Mouse (Mus musculus) neural tube, embryonic 11.5 days (tissue): ENCODE data around the gene Gm9837. TPM values are rescaled to one million over a fixed set of nuclear protein-coding genes. Genes with fewer than 3 reads are reported as not detected.

Experiments used
- ATAC-seq: fragments of 200-750 bp; cut with Nextera tagmentation; 2 replicates; pipeline ENCODE4 v1.8.0; 2017; ENCODE audit warnings: moderate number of reproducible peaks, mild to moderate bottlenecking, moderate TSS enrichment, moderate library complexity; ENCODE audit not compliant: insufficient read depth, low FRiP score, low TSS enrichment
- DNase-seq: peaks from one replicate; pipeline ENCODE4 v3.0.0-alpha.2; 2015; ENCODE audit warnings: low spot score
- H3K27ac ChIP-seq: fragments of 300-500 bp; sonication (generic); 2 replicates; pipeline ENCODE4 v1.5.1; 2014; ENCODE audit warnings: low read depth, mild to moderate bottlenecking, low read length
- H3K27me3 ChIP-seq: fragments of 300-500 bp; sonication (generic); 2 replicates; pipeline ENCODE4 v1.6.1; 2014; ENCODE audit warnings: mild to moderate bottlenecking, low read length, mixed read lengths; ENCODE audit not compliant: control insufficient read depth, insufficient read depth
- H3K36me3 ChIP-seq: fragments of 300-500 bp; sonication (generic); 2 replicates; pipeline ENCODE4 v1.6.1; 2014; ENCODE audit warnings: mild to moderate bottlenecking, low read length, moderate library complexity, mixed read lengths; ENCODE audit not compliant: control insufficient read depth, insufficient read depth
- H3K4me1 ChIP-seq: fragments of 300-500 bp; sonication (generic); 2 replicates; pipeline ENCODE4 v1.6.1; 2014; ENCODE audit warnings: low read length, mixed read lengths; ENCODE audit not compliant: control insufficient read depth, insufficient read depth
- H3K4me2 ChIP-seq: fragments of 300-500 bp; sonication (generic); 2 replicates; pipeline ENCODE4 v1.6.1; 2014; ENCODE audit warnings: low read depth, mild to moderate bottlenecking, moderate library complexity
- H3K4me3 ChIP-seq: fragments of 300-500 bp; sonication (generic); 2 replicates; pipeline ENCODE4 v1.5.1; 2014; ENCODE audit warnings: low read depth, low read length
- H3K9ac ChIP-seq: fragments of 300-500 bp; sonication (generic); 2 replicates; pipeline ENCODE4 v1.6.1; 2014; ENCODE audit warnings: mild to moderate bottlenecking, low read length
- H3K9me3 ChIP-seq: fragments of 300-500 bp; sonication (generic); 2 replicates; pipeline ENCODE4 v1.6.1; 2016; ENCODE audit warnings: low read length; ENCODE audit not compliant: control insufficient read depth
- WGBS: fragments of 180-500 bp; shearing (Covaris S2); extraction: QIAGEN DNeasy Blood & Tissue Kit; methylation state at CpG from one replicate; pipeline ENCODE4 v1.1.7; 2014; 5-methylcytosine and 5-hydroxymethylcytosine counted together
- polyA plus RNA-seq: library from polyadenylated mRNA; unstranded; fragments of >200 nt; fragmentation: Nextera tagmentation; extraction: Ambion mirVana; gene quantifications from 2 replicates; pipeline ENCODE4 v1.2.1, GENCODE M21; 2014

Gm9837 gene
- polyA plus RNA-seq, 1 experiment from 2014 or later = not detected

DNA sequence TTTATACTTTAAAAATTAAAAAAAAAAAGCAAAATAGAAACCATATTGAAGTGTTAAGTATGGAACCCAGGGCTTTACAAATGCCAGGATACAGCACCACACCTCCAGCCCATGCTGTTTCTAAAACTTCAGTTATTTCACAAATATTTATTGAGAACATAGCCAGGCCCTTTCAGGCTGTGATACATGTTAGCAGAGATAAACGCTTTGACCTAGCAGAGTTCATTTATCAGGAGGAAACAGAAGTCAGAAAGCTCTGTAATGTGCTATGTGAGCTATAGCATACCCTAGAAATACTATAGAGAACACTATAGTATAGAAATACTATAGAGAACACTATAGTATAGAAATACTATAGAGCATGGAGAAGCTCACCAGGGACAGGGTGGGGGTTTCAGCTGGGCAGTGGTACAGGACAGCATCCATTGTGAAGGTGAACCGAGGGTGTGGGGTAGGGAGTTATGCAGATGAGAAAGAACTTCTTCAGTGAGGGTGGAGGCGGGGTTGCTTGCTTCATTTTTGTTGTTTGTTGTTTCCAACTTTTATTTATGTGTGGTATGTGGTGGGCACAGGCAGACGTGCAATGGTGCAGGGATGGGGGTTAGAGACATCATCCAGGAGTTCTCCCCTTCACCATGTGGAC is 10.9 kb upstream of the Gm9837 start:
- Histone ChIP-seq H3K27ac (no peak overlapping the region), H3K27me3 (peaks cover 47% of the 10 kb centered on the region), H3K4me3 (no peak overlapping the region), H3K9ac (no peak overlapping the region), H3K9me3 (no peaks in the 10 kb centered on the region), H3K4me1 (peaks cover 4% of the 10 kb centered on the region), H3K4me2 (no peak overlapping the region), H3K36me3 (no peaks in the 10 kb centered on the region)
- 65% methylated on average over 4 of the region's 4 CpGs for WGBS
- ATAC-seq (no peak), DNase-seq (no peak)

DNA sequence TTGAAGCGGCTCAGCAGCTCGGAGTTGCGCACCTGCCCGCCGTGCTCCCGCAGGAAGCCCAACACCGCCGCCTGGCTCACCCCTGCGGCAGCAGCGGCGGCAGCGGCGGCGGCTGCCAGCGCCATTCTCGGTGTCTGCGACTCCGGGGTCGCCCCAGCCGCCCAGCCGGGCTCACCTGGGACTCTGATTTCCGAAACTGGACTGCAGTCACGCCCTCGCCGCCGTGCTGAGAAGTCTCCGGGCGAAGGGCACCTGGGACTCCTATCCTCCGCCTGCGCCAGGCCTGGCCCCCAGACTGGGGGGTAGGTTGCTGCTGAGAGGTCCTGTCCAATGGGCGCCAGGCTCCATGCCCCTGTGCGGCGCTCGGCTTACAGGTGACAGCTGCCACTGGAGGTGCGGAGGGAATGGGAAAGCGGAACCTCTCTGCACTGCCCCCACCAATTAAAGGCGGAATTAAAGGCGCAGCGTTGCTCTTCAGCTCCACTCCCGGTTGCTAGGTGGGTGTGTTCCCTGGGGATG is 9.6 kb upstream of the Gm9837 start, which contains the start of the genes Gm9945 and Sowaha:
Gene Gm9945, plus strand, starts transcription at position 384 of the 519 bp plus-strand sequence.
Gene Sowaha, minus strand, starts transcription at position 492 of the 519 bp plus-strand sequence.
- no peak within 1 kb of the TSS for H3K27ac ChIP-seq
- peaks cover 48% of the 10 kb centered on the region for H3K27me3 ChIP-seq
- DNase-seq (peak; percentile 41), ATAC-seq (no peak; the same call in 1 of the 2 replicates)
- peak within 1 kb of the TSS; percentile 35 for H3K4me3 ChIP-seq
- WGBS = 3% methylated on average over 40 of the region's 40 CpGs
- peak within 1 kb of the TSS; percentile 32; the same call in 1 of the 2 replicates for H3K9ac ChIP-seq
- H3K4me1 ChIP-seq = peaks cover 4% of the 10 kb centered on the region
- no peaks in the 10 kb centered on the region for H3K36me3 ChIP-seq
- H3K4me2 ChIP-seq = peak within 1 kb of the TSS; percentile 44
- H3K9me3 ChIP-seq = no peaks in the 10 kb centered on the region

DNA sequence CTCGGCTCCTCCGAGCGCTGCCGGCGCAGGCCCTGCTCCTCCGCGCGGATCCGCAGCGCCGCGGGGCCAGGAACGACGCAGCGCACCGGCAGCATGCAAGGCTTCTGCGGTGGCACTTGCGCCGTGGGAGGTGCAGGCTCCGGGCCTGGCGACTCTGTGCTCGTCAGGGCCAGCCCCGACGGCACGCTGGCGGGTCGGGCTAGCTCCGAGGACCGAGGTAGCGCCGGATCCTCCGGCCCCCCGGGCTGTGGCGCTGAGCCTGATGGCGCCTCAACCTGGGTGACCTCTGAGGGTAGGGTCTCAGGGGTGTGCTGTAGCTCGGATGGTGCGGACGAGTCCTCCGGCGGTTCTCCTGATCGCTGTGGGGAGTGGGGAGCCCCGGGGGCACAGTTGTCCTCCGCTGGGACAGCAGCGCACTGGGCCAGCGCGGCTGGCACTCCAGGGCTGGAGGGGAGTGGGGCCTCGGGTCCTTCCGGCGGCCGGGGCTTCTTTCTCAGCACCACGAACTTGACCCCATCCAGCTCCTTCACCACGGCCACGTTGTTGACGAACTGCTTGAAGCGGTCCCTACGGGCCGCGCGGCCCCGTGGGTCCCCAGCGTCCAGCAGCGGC is 9.0 kb upstream of the Gm9837 start:
- Histone ChIP-seq H3K4me3 (peak overlapping the region; percentile 35), H3K9ac (peak overlapping the region; percentile 32; the same call in 1 of the 2 replicates), H3K36me3 (no peaks in the 10 kb centered on the region), H3K9me3 (no peaks in the 10 kb centered on the region), H3K4me2 (peak overlapping the region; percentile 44), H3K4me1 (peaks cover 4% of the 10 kb centered on the region), H3K27me3 (peaks cover 48% of the 10 kb centered on the region), H3K27ac (no peak overlapping the region)
- WGBS = 1% methylated on average over 62 of the region's 62 CpGs
- peak; percentile 43 for DNase-seq
- ATAC-seq = no peak

DNA sequence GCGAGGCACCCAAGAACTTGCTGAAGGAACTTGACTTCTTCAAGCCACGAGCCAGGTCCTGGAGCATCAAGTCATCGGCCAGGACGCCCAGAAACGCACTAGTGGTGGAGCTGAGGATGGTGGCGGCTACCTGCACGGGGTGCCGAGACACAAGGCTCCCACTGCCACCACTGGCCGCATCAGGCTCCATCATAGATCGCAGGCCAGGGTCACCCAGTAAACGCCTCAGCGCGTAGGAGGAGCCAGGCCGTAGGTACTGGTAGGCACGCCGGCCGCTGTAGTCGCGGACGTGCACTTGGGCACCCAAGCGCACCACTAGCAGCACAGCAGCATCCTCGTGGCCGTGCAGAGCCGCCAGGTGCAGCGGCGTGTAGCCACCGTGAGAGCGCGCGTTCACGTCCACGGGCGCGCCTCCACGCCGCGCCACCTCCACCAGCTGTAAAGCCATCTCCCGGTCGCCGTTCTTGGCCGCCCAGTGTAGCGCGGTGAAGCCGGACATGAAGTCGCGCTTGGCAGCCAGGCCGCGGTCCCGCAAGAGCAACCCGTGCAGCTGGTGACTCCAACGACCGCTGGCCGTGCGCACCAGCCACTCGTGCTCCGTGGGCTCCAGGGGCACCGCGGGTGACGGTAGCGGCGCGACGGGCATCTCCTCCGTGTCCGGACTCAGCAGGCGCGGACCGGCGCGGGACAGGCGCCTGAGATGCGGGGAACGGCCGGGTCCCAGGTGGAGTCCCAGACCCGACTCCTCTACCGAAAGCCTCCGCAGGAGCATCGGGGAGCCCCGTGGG is 8.3 kb upstream of the Gm9837 start:
- Histone ChIP-seq H3K27ac (no peak overlapping the region), H3K27me3 (peaks cover 51% of the 10 kb centered on the region), H3K4me1 (peaks cover 4% of the 10 kb centered on the region), H3K4me3 (peak overlapping the region; percentile 35), H3K36me3 (no peaks in the 10 kb centered on the region), H3K4me2 (peak overlapping the region; percentile 44), H3K9me3 (no peaks in the 10 kb centered on the region), H3K9ac (peak overlapping the region; percentile 32; the same call in 1 of the 2 replicates)
- ATAC-seq (no peak), DNase-seq (peak; percentile 43)
- 5% methylated on average over 69 of the region's 79 CpGs for WGBS

DNA sequence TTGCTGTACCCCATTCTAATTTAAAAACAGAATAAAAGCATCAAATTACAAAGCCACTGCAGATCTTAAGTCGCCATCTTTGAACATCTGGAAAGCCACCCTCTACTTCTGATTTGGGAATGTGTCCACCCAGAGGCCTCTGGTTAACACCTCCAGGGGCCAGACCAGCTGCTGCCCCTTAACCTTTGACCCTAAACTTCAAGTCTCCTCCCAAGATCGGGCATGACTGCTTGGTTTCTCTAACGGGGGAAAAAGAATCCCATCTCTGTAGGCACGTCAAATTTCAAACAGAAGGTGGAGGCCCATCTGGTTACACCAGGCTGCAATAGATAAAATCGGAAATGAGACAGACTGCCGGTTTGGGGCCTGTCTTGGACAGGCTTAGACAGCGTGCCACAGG is 7.6 kb upstream of the Gm9837 start:
- no peak for DNase-seq
- 36% methylated on average over 7 of the region's 7 CpGs for WGBS

DNA sequence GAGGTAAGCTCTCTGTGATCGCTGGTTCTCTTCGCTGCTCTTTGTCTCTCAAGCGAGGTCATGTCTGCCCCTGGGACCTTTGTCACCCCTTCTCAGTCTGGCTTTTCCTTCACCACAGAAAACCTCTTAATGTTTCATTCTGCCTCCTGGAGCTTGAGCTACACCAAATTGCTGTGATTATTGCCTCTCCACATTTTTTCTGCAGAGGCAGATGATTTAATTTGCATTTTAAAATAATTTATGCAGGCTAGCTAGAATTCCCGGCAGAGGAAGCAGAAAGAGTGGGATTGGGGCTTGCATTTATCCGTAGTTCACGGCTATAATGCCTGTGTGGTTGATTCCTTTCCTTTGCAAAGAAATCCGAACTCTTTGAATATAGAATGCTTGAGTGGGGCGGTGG is 5.3 kb upstream of the Gm9837 start:
- no peak overlapping the region for H3K27ac ChIP-seq
- DNase-seq (no peak), ATAC-seq (no peak)
- H3K9ac ChIP-seq = no peak overlapping the region
- peaks cover 48% of the 10 kb centered on the region for H3K27me3 ChIP-seq
- H3K4me3 ChIP-seq = no peak overlapping the region
- H3K9me3 ChIP-seq = no peaks in the 10 kb centered on the region
- no peaks in the 10 kb centered on the region for H3K36me3 ChIP-seq
- no peak overlapping the region for H3K4me2 ChIP-seq
- 33% methylated on average over 8 of the region's 8 CpGs for WGBS
- peaks cover 4% of the 10 kb centered on the region for H3K4me1 ChIP-seq

More for the DNA sequence above, 7.6 kb upstream of the Gm9837 start:
- Histone ChIP-seq H3K4me2 (no peak overlapping the region), H3K27me3 (peaks cover 51% of the 10 kb centered on the region), H3K9ac (no peak overlapping the region), H3K27ac (no peak overlapping the region), H3K36me3 (no peaks in the 10 kb centered on the region), H3K4me3 (no peak overlapping the region), H3K4me1 (peaks cover 4% of the 10 kb centered on the region), H3K9me3 (no peaks in the 10 kb centered on the region)
- ATAC-seq = no peak

DNA sequence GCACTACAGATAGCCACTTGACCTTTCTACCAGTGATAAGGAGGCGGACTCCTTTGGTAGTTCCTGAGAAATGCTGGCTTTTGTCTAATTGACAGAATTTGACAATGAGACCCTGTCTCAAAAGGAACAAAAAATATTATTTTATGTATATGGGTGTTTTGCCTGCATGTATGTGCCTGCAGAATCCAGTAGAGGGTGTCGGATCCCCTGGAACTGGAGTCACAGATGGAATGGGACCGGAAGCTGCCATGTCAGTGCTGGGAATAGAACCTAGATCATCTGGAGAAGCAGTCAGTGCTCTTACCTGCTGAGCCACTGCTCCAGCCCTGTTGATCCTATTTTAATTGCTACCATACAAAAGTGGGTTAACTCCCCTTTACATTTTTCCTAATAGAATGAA is 2.4 kb upstream of the Gm9837 start:
- no peaks in the 10 kb centered on the region for H3K36me3 ChIP-seq

DNA sequence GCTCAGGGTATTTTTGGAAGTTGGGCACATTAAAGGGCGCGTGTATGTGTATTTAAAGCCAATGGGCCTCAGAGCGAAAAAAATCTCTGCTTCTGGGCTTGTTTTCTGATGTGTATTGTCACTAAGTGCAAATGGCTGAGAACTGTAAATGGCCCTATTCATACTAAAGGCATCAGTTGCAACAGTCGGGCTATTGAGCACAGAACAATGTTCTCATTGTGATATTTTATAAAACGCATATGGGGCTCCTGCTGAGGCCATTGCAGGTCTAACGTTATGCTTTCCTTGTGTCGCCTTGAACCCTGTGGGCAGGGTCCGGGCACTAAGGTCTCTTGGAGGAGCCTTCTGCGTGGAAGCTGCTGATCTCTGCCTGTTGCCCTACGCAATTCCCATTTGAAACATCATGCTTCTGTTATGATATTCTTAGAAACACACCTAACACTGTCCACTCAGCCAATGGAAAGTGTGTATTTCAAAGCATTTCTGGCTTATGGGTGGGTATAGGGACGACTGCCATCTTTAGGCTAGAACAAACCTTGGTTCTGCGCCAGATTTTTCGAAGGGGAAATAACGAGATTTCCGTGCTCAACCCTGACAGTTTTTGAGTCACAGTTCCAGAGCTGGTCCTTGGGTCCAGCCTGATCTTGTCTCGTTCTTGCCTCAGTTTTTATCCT is 848 bp downstream of the Gm9837 start:
- Histone ChIP-seq H3K4me2 (peak overlapping the region; percentile 36; the same call in 1 of the 2 replicates), H3K27ac (no peak overlapping the region), H3K27me3 (peaks cover 31% of the 10 kb centered on the region), H3K36me3 (no peaks in the 10 kb centered on the region), H3K4me3 (no peak overlapping the region), H3K9ac (no peak overlapping the region), H3K4me1 (peaks cover 13% of the 10 kb centered on the region), H3K9me3 (no peaks in the 10 kb centered on the region; the same call in 1 of the 2 replicates)
- ATAC-seq = 0 out of 2 replicates have a peak, but pooled peaks have one; percentile 10
- no peak for DNase-seq
- WGBS = 39% methylated on average over 16 of the region's 16 CpGs

More for the DNA sequence above, 2.4 kb upstream of the Gm9837 start:
- no peak overlapping the region for H3K4me2 ChIP-seq
- H3K9me3 ChIP-seq = no peaks in the 10 kb centered on the region
- H3K9ac ChIP-seq = no peak overlapping the region
- 79% methylated on average over 3 of the region's 3 CpGs for WGBS
- H3K4me3 ChIP-seq = no peak overlapping the region
- H3K27me3 ChIP-seq = peaks cover 19% of the 10 kb centered on the region
- ATAC-seq (no peak), DNase-seq (no peak)
- H3K27ac ChIP-seq = no peak overlapping the region
- peaks cover 8% of the 10 kb centered on the region; the same call in 1 of the 2 replicates for H3K4me1 ChIP-seq
